Mouse (Mus musculus): ENCODE measurements at regions not wholly inside any gene's neighbourhood (a gene's known extent, or its start where the extent isn't known, plus 50 kb on each side); places are given as distances from the start of the nearest gene placed in this dataset.

- no peak for DNase-seq (ENCODE audit: low spot score in 2 of 2)
Measured at GRCm38 (mm10) chr10:25857954-25858616, 220.0 kb upstream of the Gm9767 start.

DNA sequence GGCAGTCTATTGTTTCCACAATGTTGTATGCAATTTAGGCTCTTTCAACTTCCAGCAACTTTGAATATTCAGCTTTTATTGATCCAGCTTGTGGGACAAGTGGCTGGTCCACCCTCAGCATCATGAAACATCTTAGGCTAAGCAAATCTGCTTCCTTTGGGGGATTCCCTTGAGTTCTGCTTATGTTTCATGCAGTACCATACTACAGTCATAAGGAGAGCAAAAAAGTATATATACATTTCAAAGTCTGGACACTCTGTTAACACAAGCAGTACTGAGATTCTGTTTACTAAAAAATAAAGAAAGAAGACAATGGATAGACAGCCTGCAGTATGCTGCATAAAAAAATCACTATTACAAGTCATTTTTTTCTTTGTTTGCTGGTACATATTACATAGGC is 233.7 kb upstream of the Gm9767 start:
- DNase-seq (ENCODE audit: low spot score in 2 of 2), result no peak

GRCm38 (mm10) chr10:25829275-25829674 is 248.8 kb upstream of the Gm9767 start:
- DNase-seq (ENCODE audit: low spot score in 2 of 2), result no peak

- DNase-seq (ENCODE audit: low spot score in 2 of 2), result no peak
Measured at GRCm38 (mm10) chr10:25804223-25804622, 268.2 kb upstream of the Smlr1 start.

GRCm38 (mm10) chr10:25801499-25801898 is 265.4 kb upstream of the Smlr1 start:
- no peak for DNase-seq (ENCODE audit: low spot score in 2 of 2)

DNA sequence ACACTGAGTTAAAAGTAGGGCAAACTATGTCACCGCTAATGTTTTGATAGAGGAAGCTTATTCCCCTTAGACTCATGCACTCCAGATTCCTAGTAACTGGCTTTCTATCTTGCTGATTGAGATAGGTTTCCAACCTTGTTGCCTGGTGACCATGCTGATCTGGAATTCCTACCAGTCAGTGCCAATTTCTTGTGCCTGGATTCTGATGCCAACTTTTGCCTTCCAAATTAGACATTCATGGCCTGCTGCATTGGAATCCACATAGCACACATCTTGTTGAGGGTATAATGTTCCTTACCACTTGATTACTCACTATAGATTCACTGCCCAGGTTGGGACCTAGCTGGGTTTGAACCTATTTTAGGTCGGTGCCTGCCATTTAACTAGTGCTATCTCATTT is 262.8 kb upstream of the Smlr1 start:
- no peak for DNase-seq (ENCODE audit: low spot score in 2 of 2)

GRCm38 (mm10) chr10:25790363-25790821 is 254.3 kb upstream of the Smlr1 start:
- DNase-seq (ENCODE audit: low spot score in 2 of 2), result no peak

GRCm38 (mm10) chr10:25788660-25789059 is 252.6 kb upstream of the Smlr1 start:
- no peak for DNase-seq (ENCODE audit: low spot score in 2 of 2)

DNA sequence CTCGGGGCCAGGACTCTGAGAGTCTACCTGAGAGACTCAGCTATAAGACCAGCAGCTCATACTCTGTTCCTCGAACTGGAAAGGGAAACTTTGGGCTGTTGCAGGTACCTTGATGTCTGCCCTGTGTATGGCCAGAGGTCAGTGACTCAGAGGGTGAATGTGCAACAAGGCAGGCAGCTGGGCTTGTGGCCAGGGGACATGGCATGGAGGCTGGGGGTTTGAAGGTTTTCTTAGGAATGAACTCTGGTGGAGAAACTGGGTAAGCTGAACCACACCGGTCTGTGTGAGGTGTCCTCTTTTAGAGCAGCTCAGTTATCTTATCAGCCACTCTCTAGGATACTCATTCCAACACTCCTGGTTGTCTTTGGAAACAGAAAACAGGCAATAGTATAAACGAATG is 251.9 kb upstream of the Smlr1 start:
- DNase-seq (ENCODE audit: low spot score in 2 of 2), result no peak

DNA sequence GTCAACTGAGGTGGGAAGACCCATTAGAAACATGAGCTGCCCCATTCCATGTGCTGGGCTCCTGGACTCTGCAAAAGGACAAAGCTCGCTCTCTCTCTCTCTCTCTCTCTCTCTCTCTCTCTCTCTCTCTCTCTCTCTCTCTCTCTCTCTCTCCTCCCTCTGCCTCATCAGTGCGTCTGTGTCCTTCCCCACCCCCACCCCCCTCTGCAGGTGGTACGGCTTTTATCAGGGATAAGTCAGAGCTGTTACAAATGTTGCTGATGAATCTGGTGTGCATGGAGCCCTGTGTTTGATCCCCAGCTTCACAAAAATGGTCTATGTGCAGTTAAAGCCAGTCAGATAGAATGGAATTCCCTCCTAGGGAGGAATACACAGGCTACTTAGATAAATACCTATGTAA is 247.8 kb upstream of the Smlr1 start:
- no peak for DNase-seq (ENCODE audit: low spot score in 2 of 2)

DNA sequence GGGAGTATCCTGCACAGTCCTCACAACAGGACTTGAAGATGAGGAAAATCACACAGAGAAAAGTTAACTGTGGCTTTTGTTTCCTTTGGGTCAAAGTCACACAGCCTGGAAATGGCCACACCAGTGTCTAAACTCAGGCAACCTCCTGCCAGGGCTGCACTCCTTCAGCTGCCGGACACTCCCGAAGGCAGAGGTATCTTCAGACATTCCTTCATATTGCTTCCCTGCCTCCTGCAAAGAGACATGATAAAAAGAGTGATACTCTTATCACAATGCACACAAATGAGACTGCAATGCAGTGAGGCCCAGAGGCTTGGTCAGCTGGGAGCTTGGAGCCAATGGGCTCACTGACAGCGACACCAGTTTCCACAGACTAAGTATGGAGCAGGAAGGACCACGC is 243.4 kb upstream of the Smlr1 start:
- DNase-seq (ENCODE audit: low spot score in 2 of 2), result no peak

GRCm38 (mm10) chr10:25777717-25778116 is 241.7 kb upstream of the Smlr1 start:
- no peak for DNase-seq (ENCODE audit: low spot score in 2 of 2)

- DNase-seq (ENCODE audit: low spot score in 2 of 2), result no peak
Measured at GRCm38 (mm10) chr10:25776697-25777096, 240.6 kb upstream of the Smlr1 start.

DNA sequence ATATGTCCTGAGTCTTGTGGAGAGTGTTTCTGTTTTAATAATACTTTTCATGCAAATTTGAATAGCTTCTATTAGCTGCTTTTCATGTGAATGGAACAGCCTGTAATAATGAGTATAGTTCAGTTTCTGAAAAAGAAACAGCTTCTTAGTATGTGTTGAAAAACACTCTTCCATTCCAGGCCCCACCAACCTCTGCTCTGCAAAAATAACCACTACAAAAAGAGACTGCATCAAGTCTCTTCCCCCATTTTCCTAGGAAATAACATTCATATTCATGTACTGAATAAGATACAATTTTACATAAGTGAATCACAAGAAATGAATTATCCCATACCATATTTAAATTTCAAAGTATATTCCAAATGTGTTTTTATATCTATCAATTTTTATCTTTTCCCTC is 234.0 kb upstream of the Smlr1 start:
- DNase-seq (ENCODE audit: low spot score in 2 of 2), result no peak

DNA sequence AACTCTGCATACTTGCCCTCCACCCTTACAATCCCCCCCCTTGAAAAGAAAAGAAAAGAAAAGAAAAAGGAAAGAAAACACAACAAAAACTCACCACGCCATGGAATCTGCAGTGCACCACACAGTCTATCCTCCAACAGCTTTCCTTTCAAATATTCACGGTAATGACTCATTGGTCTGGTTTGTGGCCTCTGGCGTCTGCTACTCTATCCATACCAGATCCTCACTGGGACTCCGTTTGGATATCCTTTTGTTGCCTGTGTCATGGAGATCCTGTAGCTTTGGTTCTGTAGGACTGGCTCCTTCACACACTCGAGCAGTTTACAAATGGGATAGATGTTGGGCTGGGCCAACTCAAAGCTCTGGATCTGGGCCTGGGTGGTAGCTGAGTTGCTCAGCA is 232.4 kb upstream of the Smlr1 start:
- DNase-seq (ENCODE audit: low spot score in 2 of 2), result no peak

DNA sequence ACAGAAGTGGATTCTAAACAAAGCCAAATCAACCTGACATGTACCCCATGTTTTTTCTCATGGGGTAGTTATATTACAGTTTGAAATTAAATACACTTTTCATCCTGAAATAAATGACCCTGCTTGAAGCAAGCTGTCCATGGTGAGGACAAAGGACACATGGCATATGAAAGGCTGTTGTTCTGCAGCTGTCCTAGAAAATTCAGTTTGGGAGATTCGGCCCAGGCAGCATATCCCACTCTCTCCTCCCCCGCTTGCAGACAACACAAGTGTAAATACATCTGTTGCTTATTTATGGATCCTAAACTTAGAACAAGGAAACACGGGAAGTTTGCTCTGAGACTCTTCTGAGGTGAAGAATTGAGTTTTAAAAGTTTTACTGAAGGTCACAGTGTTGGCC is 218.2 kb upstream of the Smlr1 start:
- DNase-seq (ENCODE audit: low spot score in 2 of 2), result no peak

- DNase-seq (ENCODE audit: low spot score in 2 of 2), result no peak
Measured at GRCm38 (mm10) chr10:25742678-25743077, 206.6 kb upstream of the Smlr1 start.

DNA sequence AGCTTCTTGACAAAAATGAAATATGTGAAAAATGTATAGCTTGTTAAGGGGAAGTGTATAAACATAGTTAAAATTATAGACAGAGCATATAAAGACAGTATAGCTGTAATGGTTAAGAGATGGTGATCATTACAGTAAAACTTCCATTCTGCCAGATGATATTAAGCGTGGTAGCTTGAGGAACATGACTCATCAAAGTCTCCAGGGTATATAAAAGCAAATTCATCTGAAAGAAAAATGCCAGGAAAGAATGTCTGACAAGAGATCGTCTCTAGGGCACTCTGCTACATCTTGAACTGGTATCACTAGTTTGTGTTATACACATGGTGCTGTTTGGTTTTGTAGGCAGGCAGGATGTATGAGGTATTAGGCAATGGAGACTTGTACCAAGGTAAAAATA is 204.9 kb upstream of the Smlr1 start:
- no peak for DNase-seq (ENCODE audit: low spot score in 2 of 2)

GRCm38 (mm10) chr10:25730470-25730869 is 194.4 kb upstream of the Smlr1 start:
- DNase-seq (ENCODE audit: low spot score in 2 of 2), result no peak

GRCm38 (mm10) chr10:25723966-25724365 is 187.9 kb upstream of the Smlr1 start:
- DNase-seq (ENCODE audit: low spot score in 2 of 2), result no peak

DNA sequence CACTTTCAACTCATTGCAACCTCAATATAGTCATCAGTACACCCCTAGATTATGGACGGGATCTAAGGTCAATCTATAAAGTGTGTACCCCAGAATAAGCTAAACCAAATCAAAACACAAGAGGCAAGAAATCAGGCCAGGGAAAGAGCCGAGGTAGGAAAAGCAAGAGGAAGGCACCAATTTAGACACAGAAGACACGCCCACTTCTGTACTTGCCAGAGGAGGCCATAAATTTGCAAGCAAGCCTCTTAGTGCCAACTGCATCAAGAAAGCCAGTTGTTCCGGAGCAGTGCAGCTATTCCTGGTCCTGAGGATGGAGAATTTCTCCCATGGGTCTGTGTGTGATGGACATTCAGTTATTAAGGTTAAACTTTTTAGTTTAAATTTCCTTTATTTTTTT is 179.7 kb upstream of the Smlr1 start:
- no peak for DNase-seq (ENCODE audit: low spot score in 2 of 2)

DNA sequence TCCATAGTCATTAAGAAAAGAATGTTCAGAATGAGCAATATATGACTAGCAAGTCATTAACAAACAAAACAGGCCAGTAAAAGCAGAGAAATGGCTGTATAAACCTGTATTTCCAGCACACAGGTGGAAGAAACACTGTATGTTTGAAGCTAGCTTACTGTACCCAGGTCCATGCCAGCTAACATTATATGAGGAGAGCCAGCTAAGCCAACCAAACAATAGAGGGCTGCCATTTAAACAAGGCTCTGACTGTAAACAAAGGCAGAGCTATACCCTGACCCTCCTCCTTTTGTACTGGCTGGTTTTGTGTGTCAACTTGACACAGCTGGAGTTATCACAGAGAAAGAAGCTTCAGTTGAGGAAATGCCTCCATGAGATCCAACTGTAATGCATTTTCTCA is 178.6 kb upstream of the Smlr1 start:
- no peak for DNase-seq (ENCODE audit: low spot score in 2 of 2)

DNA sequence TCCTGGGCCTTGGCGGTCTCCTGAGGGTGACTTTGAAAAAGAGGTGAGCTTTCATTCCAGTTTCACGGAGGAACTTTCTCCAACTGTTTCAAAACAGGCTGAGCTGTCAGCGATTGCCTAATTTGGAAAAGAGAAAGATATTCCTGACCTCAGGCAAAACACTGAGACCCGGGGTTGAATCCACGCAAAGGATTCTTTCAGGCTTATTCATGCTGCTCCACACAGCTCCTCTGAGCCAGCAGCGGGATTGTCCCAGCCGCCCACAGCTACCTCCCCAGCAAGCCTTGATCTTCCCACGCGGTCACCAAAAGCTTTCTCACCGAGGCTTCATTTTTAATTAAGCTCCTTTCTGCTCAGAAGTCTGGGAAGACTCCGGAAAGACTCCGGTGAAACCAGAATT is 178.0 kb upstream of the Smlr1 start:
- peak in 1 of 2 experiments; percentile 17 for DNase-seq (ENCODE audit: low spot score in 2 of 2)

- no peak for DNase-seq (ENCODE audit: low spot score in 2 of 2)
Measured at GRCm38 (mm10) chr10:25707951-25708350, 171.9 kb upstream of the Smlr1 start.
